Mouse (Mus musculus): Measurements from ENCODE around the gene Sympk. TPM values are rescaled to one million over a fixed set of nuclear protein-coding genes. Genes with fewer than 3 reads are reported as not detected.

Sympk gene
- polyA plus RNA-seq, 1 experiment = not detected

DNA sequence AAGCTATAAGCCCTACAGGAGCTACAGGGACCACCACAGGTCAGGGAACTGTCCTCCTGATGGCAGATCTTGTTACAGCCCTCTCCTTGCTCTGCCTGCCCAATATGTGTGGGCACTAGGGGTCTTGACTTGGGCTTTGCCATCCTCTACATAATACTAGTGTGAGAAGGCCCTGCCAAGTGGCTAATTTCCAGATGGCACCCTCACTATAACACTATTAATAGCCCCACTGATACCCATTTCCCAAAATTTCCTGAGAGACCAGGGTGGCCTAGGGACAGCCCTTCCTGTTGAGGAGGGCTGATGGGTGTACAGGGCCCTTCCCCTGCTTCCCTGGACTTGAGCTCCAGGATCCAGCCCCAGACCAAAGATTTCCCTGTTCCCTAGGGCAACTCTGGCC lies 73.7 kb downstream of the Sympk start:
- no peak overlapping the region for H3K27ac ChIP-seq (ENCODE audit: insufficient read depth, low read depth, low read length)
- peaks cover 29% of the 10 kb centered on the region for H3K4me1 ChIP-seq (ENCODE audit: control insufficient read depth, insufficient read depth, low read length)
- no peak overlapping the region for H3K4me3 ChIP-seq (ENCODE audit: insufficient read depth, low read depth, low read length)
- TF ChIP-seq POLR2A (IDR thresholded peaks at IDR 0.05; ENCODE audit: insufficient read depth, low read depth, low read length) (no peak), CTCF (IDR thresholded peaks at IDR 0.05; ENCODE audit: insufficient read depth, low read depth, low read length) (no peak)

DNA sequence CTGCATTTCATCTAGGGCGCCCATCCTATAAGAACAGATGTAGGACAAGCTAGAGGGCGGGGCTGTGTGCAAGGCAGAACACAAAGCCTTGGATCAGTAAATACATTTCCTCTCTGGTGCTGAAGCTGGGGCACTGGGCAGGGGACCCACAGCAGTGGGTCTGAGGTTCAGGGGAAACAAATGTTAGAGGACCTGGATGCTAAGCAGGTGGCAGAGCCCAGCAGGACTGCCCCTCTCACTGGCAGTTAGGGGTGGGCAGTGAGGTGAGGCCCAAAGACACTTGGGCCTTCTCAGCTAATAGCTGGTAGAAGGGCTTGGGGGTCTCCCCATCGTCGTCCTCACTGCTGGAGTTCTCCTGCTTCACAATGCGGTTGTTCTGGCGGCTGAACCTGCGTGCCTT lies 74.6 kb downstream of the Sympk start:
- Histone ChIP-seq H3K4me1 (ENCODE audit: control insufficient read depth, insufficient read depth, low read length) (peaks cover 23% of the 10 kb centered on the region), H3K4me3 (ENCODE audit: insufficient read depth, low read depth, low read length) (no peak overlapping the region), H3K27ac (ENCODE audit: insufficient read depth, low read depth, low read length) (no peak overlapping the region)
- 83% methylated on average over 7 of the region's 7 CpGs for WGBS
- no peak for TF ChIP-seq POLR2A (IDR thresholded peaks at IDR 0.05; ENCODE audit: insufficient read depth, low read depth, low read length)
- no peak for TF ChIP-seq CTCF (IDR thresholded peaks at IDR 0.05; ENCODE audit: insufficient read depth, low read depth, low read length)

DNA sequence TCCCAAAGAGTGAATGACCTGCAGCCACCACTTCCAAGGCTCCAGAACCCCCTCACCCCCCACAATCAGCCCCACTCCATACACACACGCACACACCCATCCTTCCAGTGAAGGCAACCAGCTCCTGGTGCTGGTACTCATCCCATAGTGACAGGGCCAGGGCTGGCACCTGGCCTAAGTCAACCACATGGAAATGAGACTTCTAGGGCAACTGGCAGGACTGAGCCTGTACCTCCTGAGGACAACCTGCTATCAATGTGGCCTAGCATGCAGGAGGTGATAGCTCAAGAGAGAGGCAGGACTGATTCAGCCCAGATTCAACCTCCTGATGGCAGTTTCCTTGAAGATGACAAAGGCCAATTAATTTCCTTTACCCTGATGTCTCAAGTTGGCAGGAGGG lies 76.1 kb downstream of the Sympk start:
- H3K4me1 ChIP-seq (ENCODE audit: control insufficient read depth, insufficient read depth, low read length) = peaks cover 11% of the 10 kb centered on the region
- H3K27ac ChIP-seq (ENCODE audit: insufficient read depth, low read depth, low read length) = no peak overlapping the region
- 92% methylated on average over 1 of the region's 1 CpGs for WGBS
- TF ChIP-seq CTCF (IDR thresholded peaks at IDR 0.05; ENCODE audit: insufficient read depth, low read depth, low read length) (no peak), POLR2A (IDR thresholded peaks at IDR 0.05; ENCODE audit: insufficient read depth, low read depth, low read length) (no peak)
- H3K4me3 ChIP-seq (ENCODE audit: insufficient read depth, low read depth, low read length) = no peak overlapping the region

DNA sequence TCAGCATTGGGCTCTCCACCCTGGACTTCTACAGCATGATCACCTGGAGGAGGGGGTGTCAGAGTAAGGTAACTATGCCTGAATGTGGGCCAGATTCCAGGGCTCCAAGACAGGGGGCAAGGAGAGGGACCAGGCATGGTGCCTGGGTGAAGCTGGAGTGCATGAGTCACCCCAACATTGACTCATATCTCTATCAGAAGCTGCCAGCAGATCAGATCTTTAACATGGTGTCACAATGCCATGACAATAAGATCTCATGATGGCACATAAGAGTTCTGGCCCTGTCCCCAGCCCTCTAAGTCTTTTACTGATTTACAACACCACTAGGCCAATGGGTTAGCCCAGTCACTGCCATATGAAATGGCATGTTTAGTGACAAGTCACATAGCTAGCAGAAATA lies 79.6 kb downstream of the Sympk start:
- H3K27ac ChIP-seq (ENCODE audit: insufficient read depth, low read depth, low read length) = no peak overlapping the region
- no peak overlapping the region for H3K4me3 ChIP-seq (ENCODE audit: insufficient read depth, low read depth, low read length)

More for the DNA sequence above, 79.6 kb downstream of the Sympk start:
- H3K4me1 ChIP-seq (ENCODE audit: control insufficient read depth, insufficient read depth, low read length) = peaks cover 6% of the 10 kb centered on the region; the same call in 1 of the 2 replicates
- TF ChIP-seq CTCF (IDR thresholded peaks at IDR 0.05; ENCODE audit: insufficient read depth, low read depth, low read length) = no peak
- no peak for TF ChIP-seq POLR2A (IDR thresholded peaks at IDR 0.05; ENCODE audit: insufficient read depth, low read depth, low read length)

Other genes with a start within 250 kb of the Sympk start
- not detected in 2 replicates for gene Psg19, start 225.9 kb upstream of the Sympk start, polyA plus RNA-seq (2012; ENCODE audit: insufficient read depth, insufficient read length, low replicate concordance, missing spikeins)
- not detected in 2 replicates for gene Psg17, start 202.8 kb upstream of the Sympk start, polyA plus RNA-seq (2012; ENCODE audit: insufficient read depth, insufficient read length, low replicate concordance, missing spikeins)
- not detected in 2 replicates for gene Mill2, start 184.4 kb upstream of the Sympk start, polyA plus RNA-seq (2012; ENCODE audit: insufficient read depth, insufficient read length, low replicate concordance, missing spikeins)
- gene Pglyrp1, start 153.0 kb upstream of the Sympk start, polyA plus RNA-seq (2012; ENCODE audit: insufficient read depth, insufficient read length, low replicate concordance, missing spikeins) = not detected in 2 replicates
- gene Ccdc61, start 114.0 kb upstream of the Sympk start, polyA plus RNA-seq (2012; ENCODE audit: insufficient read depth, insufficient read length, low replicate concordance, missing spikeins) = not detected in 2 replicates
- not detected in 2 replicates for gene Nova2, start 98.5 kb upstream of the Sympk start, polyA plus RNA-seq (2012; ENCODE audit: insufficient read depth, insufficient read length, low replicate concordance, missing spikeins)
- not detected in 2 replicates for gene Nanos2, start 37.0 kb upstream of the Sympk start, polyA plus RNA-seq (2012; ENCODE audit: insufficient read depth, insufficient read length, low replicate concordance, missing spikeins)
- gene Mypop, start 33.1 kb upstream of the Sympk start, polyA plus RNA-seq (2012; ENCODE audit: insufficient read depth, insufficient read length, low replicate concordance, missing spikeins) = not detected in 2 replicates
- gene Irf2bp1, start 20.3 kb upstream of the Sympk start, polyA plus RNA-seq (2012; ENCODE audit: insufficient read depth, insufficient read length, low replicate concordance, missing spikeins) = not detected in 2 replicates
- not detected in 2 replicates for gene Foxa3, start 839 bp upstream of the Sympk start, polyA plus RNA-seq (2012; ENCODE audit: insufficient read depth, insufficient read length, low replicate concordance, missing spikeins)
- gene Rsph6a, start 30.3 kb downstream of the Sympk start, polyA plus RNA-seq (2012; ENCODE audit: insufficient read depth, insufficient read length, low replicate concordance, missing spikeins) = not detected in 2 replicates
- not detected in 2 replicates for gene Dmwd, start 51.9 kb downstream of the Sympk start, polyA plus RNA-seq (2012; ENCODE audit: insufficient read depth, insufficient read length, low replicate concordance, missing spikeins)
- not detected in 2 replicates for gene Dmpk, start 59.5 kb downstream of the Sympk start, polyA plus RNA-seq (2012; ENCODE audit: insufficient read depth, insufficient read length, low replicate concordance, missing spikeins)
- gene Six5, start 70.2 kb downstream of the Sympk start, polyA plus RNA-seq (2012; ENCODE audit: insufficient read depth, insufficient read length, low replicate concordance, missing spikeins) = not detected in 2 replicates
- gene Gm4969, start 94.0 kb downstream of the Sympk start, polyA plus RNA-seq (2012; ENCODE audit: insufficient read depth, insufficient read length, low replicate concordance, missing spikeins) = not detected in 2 replicates
- not detected in 2 replicates for gene Fbxo46, start 95.5 kb downstream of the Sympk start, polyA plus RNA-seq (2012; ENCODE audit: insufficient read depth, insufficient read length, low replicate concordance, missing spikeins)
- not detected in 2 replicates for gene Qpctl, start 124.9 kb downstream of the Sympk start, polyA plus RNA-seq (2012; ENCODE audit: insufficient read depth, insufficient read length, low replicate concordance, missing spikeins)
- gene Snrpd2, start 125.3 kb downstream of the Sympk start, polyA plus RNA-seq (2012; ENCODE audit: insufficient read depth, insufficient read length, low replicate concordance, missing spikeins) = not detected in 2 replicates
- gene Gipr, start 141.8 kb downstream of the Sympk start, polyA plus RNA-seq (2012; ENCODE audit: insufficient read depth, insufficient read length, low replicate concordance, missing spikeins) = not detected in 2 replicates
- not detected in 2 replicates for gene Eml2, start 152.0 kb downstream of the Sympk start, polyA plus RNA-seq (2012; ENCODE audit: insufficient read depth, insufficient read length, low replicate concordance, missing spikeins)
- not detected in 2 replicates for gene Gpr4, start 188.2 kb downstream of the Sympk start, polyA plus RNA-seq (2012; ENCODE audit: insufficient read depth, insufficient read length, low replicate concordance, missing spikeins)
- gene Opa3, start 204.0 kb downstream of the Sympk start, polyA plus RNA-seq (2012; ENCODE audit: insufficient read depth, insufficient read length, low replicate concordance, missing spikeins) = not detected in 2 replicates
- not detected in 2 replicates for gene Vasp, start 247.4 kb downstream of the Sympk start, polyA plus RNA-seq (2012; ENCODE audit: insufficient read depth, insufficient read length, low replicate concordance, missing spikeins)

Measured in olfactory bulb, adult 2 months (tissue).